8 mouse cellular contexts compared by ENCODE assay signal in genomic region chr5:122899777-122900557, GRCm38 (mm10). TPM values are rescaled to one million over a fixed set of nuclear protein-coding genes. Genes with fewer than 3 reads are reported as not detected.
DNase-seq lines count a peak whose midpoint lies in the region; ATAC-seq and TF ChIP-seq lines count a peak whose summit lies in the region.

No protein-coding gene starts in this region.

- H3K36me3 ChIP-seq in embryonic facial prominence, embryonic 13.5 days = no peaks in the 10 kb centered on the region
- H3K36me3 ChIP-seq in heart, adult 2 months (ENCODE audit: control insufficient read depth, insufficient read depth, low read length) = no peaks in the 10 kb centered on the region
- H3K36me3 ChIP-seq in limb, embryonic 12.5 days = no peaks in the 10 kb centered on the region
- H3K36me3 ChIP-seq in midbrain, embryonic 15.5 days (replicated peaks) = no peaks in the 10 kb centered on the region

- H3K4me1 ChIP-seq in embryonic facial prominence, embryonic 13.5 days = peaks cover 33% of the 10 kb centered on the region
- H3K4me1 ChIP-seq in heart, adult 2 months (ENCODE audit: control insufficient read depth, insufficient read depth, low read length) = peaks cover 3% of the 10 kb centered on the region
- peaks cover 24% of the 10 kb centered on the region for H3K4me1 ChIP-seq in limb, embryonic 12.5 days (replicated peaks)
- H3K4me1 ChIP-seq in midbrain, embryonic 15.5 days = peaks cover 35% of the 10 kb centered on the region

- intact Hi-C loops in heart, adult 2 months (cut with DNase I) = loop anchor here (5.0 kb wide), 1 partner anchor 78 kb away; the partner anchor contains the start of gene Anapc5

- under 1% methylated on average over 89 of the region's 120 CpGs for WGBS in embryonic facial prominence, embryonic 13.5 days
- under 1% methylated on average over 111 of the region's 120 CpGs for WGBS in heart, adult 2 months
- under 1% methylated on average over 88 of the region's 120 CpGs for WGBS in limb, embryonic 12.5 days
- under 1% methylated on average over 100 of the region's 120 CpGs for WGBS in midbrain, embryonic 15.5 days

- TF ChIP-seq EP300 in heart, adult 2 months (IDR thresholded peaks at IDR 0.05; ENCODE audit: insufficient read depth, low read depth, low read length) = no peak

- DNase-seq in 3T3-L1 (ENCODE audit: low read depth, low spot score) = peak; percentile 72
- peak; percentile 79 to 82 for DNase-seq in adrenal gland, postnatal 4 days (ENCODE audit: low spot score in 2 of 2)
- peak; percentile 93 to 94 for DNase-seq in heart, adult 2 months
- peak; percentile 84 to 87 for DNase-seq in kidney, adult 8-10 months
- peak; percentile 86 to 90 for DNase-seq in spleen, adult 18-20 months

- peaks cover 5% of the 10 kb centered on the region; the same call in 1 of the 2 replicates for H3K79me2 ChIP-seq in heart, adult 2 months (replicated peaks; ENCODE audit: control insufficient read depth, insufficient read depth, low read length)

- no peaks in the 10 kb centered on the region for H3K27me3 ChIP-seq in embryonic facial prominence, embryonic 13.5 days
- H3K27me3 ChIP-seq in heart, adult 2 months (ENCODE audit: control insufficient read depth, insufficient read depth, low read length) = no peaks in the 10 kb centered on the region
- H3K27me3 ChIP-seq in limb, embryonic 12.5 days = no peaks in the 10 kb centered on the region
- H3K27me3 ChIP-seq in midbrain, embryonic 15.5 days (replicated peaks) = no peaks in the 10 kb centered on the region

- peak overlapping the region; percentile 77 for H3K4me2 ChIP-seq in embryonic facial prominence, embryonic 13.5 days
- peak overlapping the region; percentile 70 for H3K4me2 ChIP-seq in limb, embryonic 12.5 days
- H3K4me2 ChIP-seq in midbrain, embryonic 15.5 days = peak overlapping the region; percentile 57

- no peak for TF ChIP-seq POLR2A in heart, adult 2 months (IDR thresholded peaks at IDR 0.05; ENCODE audit: insufficient read depth, low read depth, low read length)

- H3K27ac ChIP-seq in embryonic facial prominence, embryonic 13.5 days = peak overlapping the region; percentile 93
- peak overlapping the region; percentile 70 for H3K27ac ChIP-seq in heart, adult 2 months
- peak overlapping the region; percentile 95 for H3K27ac ChIP-seq in limb, embryonic 12.5 days
- peak overlapping the region; percentile 94 for H3K27ac ChIP-seq in midbrain, embryonic 15.5 days

- H3K4me3 ChIP-seq in embryonic facial prominence, embryonic 13.5 days = peak overlapping the region; percentile 85
- H3K4me3 ChIP-seq in heart, adult 2 months = peak overlapping the region; percentile 55
- peak overlapping the region; percentile 89 for H3K4me3 ChIP-seq in limb, embryonic 12.5 days (replicated peaks)
- H3K4me3 ChIP-seq in midbrain, embryonic 15.5 days = peak overlapping the region; percentile 75

- H3K9ac ChIP-seq in embryonic facial prominence, embryonic 13.5 days = peak overlapping the region; percentile 94
- peak overlapping the region; percentile 90 for H3K9ac ChIP-seq in heart, adult 2 months (ENCODE audit: low read depth, low read length)
- peak overlapping the region; percentile 97 for H3K9ac ChIP-seq in limb, embryonic 12.5 days (replicated peaks)
- peak overlapping the region; percentile 83 for H3K9ac ChIP-seq in midbrain, embryonic 15.5 days

- ATAC-seq in embryonic facial prominence, embryonic 13.5 days (ENCODE audit: insufficient number of reproducible peaks, insufficient read depth, low FRiP score, low TSS enrichment, low read depth) = peak; percentile 98
- ATAC-seq in limb, embryonic 12.5 days (ENCODE audit: insufficient number of reproducible peaks, insufficient read depth, low FRiP score, low TSS enrichment, low read depth) = peak; percentile 99
- peak; percentile 96 for ATAC-seq in midbrain, embryonic 15.5 days (replicated peaks)

- H3K9me3 ChIP-seq in embryonic facial prominence, embryonic 13.5 days = no peaks in the 10 kb centered on the region
- H3K9me3 ChIP-seq in limb, embryonic 12.5 days = no peaks in the 10 kb centered on the region
- H3K9me3 ChIP-seq in midbrain, embryonic 15.5 days = no peaks in the 10 kb centered on the region

- peak; percentile 35 for TF ChIP-seq CTCF in heart, adult 2 months (IDR thresholded peaks at IDR 0.05)

RNA-seq across cellular contexts. Expression of gene Rnf34, which starts 50.1 kb away (rescaled TPM):
- 10 to 100 TPM; 21.1 to 24.5 TPM for total RNA-seq in adrenal gland, postnatal 4 days (2021)
- 38.9 and 43.0 TPM in 2 replicates for polyA plus RNA-seq in embryonic facial prominence, embryonic 13.5 days (2015; fragmentation: Nextera tagmentation; extraction: Ambion mirVana)
- 10 to 100 TPM; 26.1 to 33.3 TPM for total RNA-seq in heart, adult 2 months (2021)
- 10.5 and 21.8 TPM in 2 replicates for polyA plus RNA-seq in heart, adult 2 months (2012; rRNA removed)
- 44.7 and 45.1 TPM in 2 replicates for polyA plus RNA-seq in limb, embryonic 12.5 days (2016; fragmentation: Nextera tagmentation; extraction: Ambion mirVana)
- 49.9 TPM in 2 replicates for polyA plus RNA-seq in midbrain, embryonic 15.5 days (2015; fragmentation: Nextera tagmentation; extraction: Ambion mirVana)

Comparison
In these comparisons a context has a peak if more than half of its experiments do, and no peak if none do; other contexts are left out.
1. Peak in every context shown above with its lines: DNase-seq, ATAC-seq, H3K4me3 ChIP-seq and H3K27ac ChIP-seq.